Mouse (Mus musculus): ENCODE results near the gene Olfr750. TPM values are rescaled to one million over a fixed set of nuclear protein-coding genes. Genes with fewer than 3 reads are reported as not detected.

Olfr750 gene
- polyA plus RNA-seq, 2 experiments: not detected

GRCm38 (mm10) chr14:51027387-51028155 is 46.7 kb downstream of the Olfr750 start:
- Histone ChIP-seq H3K4me3 (replicated peaks; ENCODE audit: low read length) (no peak overlapping the region), H3K27ac (replicated peaks; ENCODE audit: low read depth, low read length) (no peak overlapping the region), H3K4me1 (ENCODE audit: control insufficient read depth, insufficient read depth, low read length) (no peaks in the 10 kb centered on the region), H3K36me3 (ENCODE audit: control insufficient read depth, insufficient read depth, low read length) (no peaks in the 10 kb centered on the region), H3K9me3 (ENCODE audit: control insufficient read depth, low read length) (no peaks in the 10 kb centered on the region), H3K9ac (ENCODE audit: low read depth, low read length, severe bottlenecking) (no peak overlapping the region), H3K27me3 (ENCODE audit: control insufficient read depth, insufficient read depth, low read length) (no peaks in the 10 kb centered on the region), H3K4me2 (replicated peaks; ENCODE audit: low read depth, low read length, severe bottlenecking) (no peak overlapping the region)
- TF ChIP-seq POLR2A (IDR thresholded peaks at IDR 0.05; ENCODE audit: borderline replicate concordance, extremely low read depth, insufficient read depth, insufficient read length): no peak
- 58% methylated on average over 3 of the region's 3 CpGs for WGBS
- DNase-seq (ENCODE audit: low spot score) (no peak), ATAC-seq (ENCODE audit: low FRiP score, low read depth) (no peak)

GRCm38 (mm10) chr14:51026391-51027133 is 47.7 kb downstream of the Olfr750 start:
- no peak overlapping the region for H3K27ac ChIP-seq (replicated peaks; ENCODE audit: low read depth, low read length)
- no peak overlapping the region for H3K4me2 ChIP-seq (replicated peaks; ENCODE audit: low read depth, low read length, severe bottlenecking)
- ATAC-seq (ENCODE audit: low FRiP score, low read depth) (peak; percentile 50), DNase-seq (ENCODE audit: low spot score) (peak; percentile 87)
- no peaks in the 10 kb centered on the region for H3K27me3 ChIP-seq (ENCODE audit: control insufficient read depth, insufficient read depth, low read length)
- no peak for TF ChIP-seq POLR2A (IDR thresholded peaks at IDR 0.05; ENCODE audit: borderline replicate concordance, extremely low read depth, insufficient read depth, insufficient read length)
- no peaks in the 10 kb centered on the region for H3K36me3 ChIP-seq (ENCODE audit: control insufficient read depth, insufficient read depth, low read length)
- H3K4me1 ChIP-seq (ENCODE audit: control insufficient read depth, insufficient read depth, low read length): no peaks in the 10 kb centered on the region
- H3K9me3 ChIP-seq (ENCODE audit: control insufficient read depth, low read length): no peaks in the 10 kb centered on the region
- WGBS: 28% methylated on average over 5 of the region's 5 CpGs
- no peak overlapping the region for H3K9ac ChIP-seq (ENCODE audit: low read depth, low read length, severe bottlenecking)
- H3K4me3 ChIP-seq (replicated peaks; ENCODE audit: low read length): no peak overlapping the region

- WGBS: 85% methylated on average over 1 of the region's 1 CpGs
- Histone ChIP-seq H3K36me3 (ENCODE audit: control insufficient read depth, insufficient read depth, low read length) (no peaks in the 10 kb centered on the region), H3K9me3 (ENCODE audit: control insufficient read depth, low read length) (no peaks in the 10 kb centered on the region), H3K27ac (replicated peaks; ENCODE audit: low read depth, low read length) (no peak overlapping the region), H3K9ac (ENCODE audit: low read depth, low read length, severe bottlenecking) (no peak overlapping the region), H3K4me1 (ENCODE audit: control insufficient read depth, insufficient read depth, low read length) (no peaks in the 10 kb centered on the region), H3K4me3 (replicated peaks; ENCODE audit: low read length) (no peak overlapping the region), H3K27me3 (ENCODE audit: control insufficient read depth, insufficient read depth, low read length) (no peaks in the 10 kb centered on the region), H3K4me2 (replicated peaks; ENCODE audit: low read depth, low read length, severe bottlenecking) (no peak overlapping the region)
- no peak for TF ChIP-seq POLR2A (IDR thresholded peaks at IDR 0.05; ENCODE audit: borderline replicate concordance, extremely low read depth, insufficient read depth, insufficient read length)
- no peak for DNase-seq (ENCODE audit: low spot score)
- ATAC-seq (ENCODE audit: low FRiP score, low read depth): no peak
Measured at GRCm38 (mm10) chr14:51024820-51025219, 49.4 kb downstream of the Olfr750 start.

- H3K9ac ChIP-seq (ENCODE audit: low read depth, low read length, severe bottlenecking): no peak overlapping the region
- no peaks in the 10 kb centered on the region for H3K4me1 ChIP-seq (ENCODE audit: control insufficient read depth, insufficient read depth, low read length)
- DNase-seq (ENCODE audit: low spot score): no peak
- no peak overlapping the region for H3K4me3 ChIP-seq (replicated peaks; ENCODE audit: low read length)
- H3K27ac ChIP-seq (replicated peaks; ENCODE audit: low read depth, low read length): no peak overlapping the region
- no peaks in the 10 kb centered on the region for H3K9me3 ChIP-seq (ENCODE audit: control insufficient read depth, low read length)
- WGBS: 83% methylated on average over 4 of the region's 4 CpGs
- no peaks in the 10 kb centered on the region for H3K36me3 ChIP-seq (ENCODE audit: control insufficient read depth, insufficient read depth, low read length)
- no peak for TF ChIP-seq POLR2A (IDR thresholded peaks at IDR 0.05; ENCODE audit: borderline replicate concordance, extremely low read depth, insufficient read depth, insufficient read length)
- H3K27me3 ChIP-seq (ENCODE audit: control insufficient read depth, insufficient read depth, low read length): no peaks in the 10 kb centered on the region
- H3K4me2 ChIP-seq (replicated peaks; ENCODE audit: low read depth, low read length, severe bottlenecking): no peak overlapping the region
- ATAC-seq (ENCODE audit: low FRiP score, low read depth): no peak
Measured at GRCm38 (mm10) chr14:51023457-51023856, 50.8 kb downstream of the Olfr750 start.

GRCm38 (mm10) chr14:51017256-51017655 is 57.0 kb downstream of the Olfr750 start:
- DNase-seq (ENCODE audit: low spot score) (peak; percentile 31), ATAC-seq (ENCODE audit: low FRiP score, low read depth) (no peak)
- Histone ChIP-seq H3K4me1 (ENCODE audit: control insufficient read depth, insufficient read depth, low read length) (no peaks in the 10 kb centered on the region), H3K9ac (ENCODE audit: low read depth, low read length, severe bottlenecking) (no peak overlapping the region), H3K9me3 (ENCODE audit: control insufficient read depth, low read length) (no peaks in the 10 kb centered on the region), H3K27ac (replicated peaks; ENCODE audit: low read depth, low read length) (no peak overlapping the region), H3K36me3 (ENCODE audit: control insufficient read depth, insufficient read depth, low read length) (no peaks in the 10 kb centered on the region), H3K4me2 (replicated peaks; ENCODE audit: low read depth, low read length, severe bottlenecking) (no peak overlapping the region), H3K27me3 (ENCODE audit: control insufficient read depth, insufficient read depth, low read length) (no peaks in the 10 kb centered on the region), H3K4me3 (replicated peaks; ENCODE audit: low read length) (no peak overlapping the region)
- no peak for TF ChIP-seq POLR2A (IDR thresholded peaks at IDR 0.05; ENCODE audit: borderline replicate concordance, extremely low read depth, insufficient read depth, insufficient read length)
- 64% methylated on average over 3 of the region's 3 CpGs for WGBS

Other genes starting within 250 kb of the Olfr750 start
- gene Tep1, start 203.9 kb downstream of the Olfr750 start, polyA plus RNA-seq (2012; rRNA removed): 9.5 and 13.0 TPM in 2 replicates
- 8.3 and 10.5 TPM in 2 replicates for gene Tep1, start 203.9 kb downstream of the Olfr750 start, polyA plus RNA-seq (2014; fragmentation: Nextera tagmentation; extraction: Ambion mirVana)
- gene Klhl33, start 176.9 kb downstream of the Olfr750 start, polyA plus RNA-seq (2012; rRNA removed): 0.17 and 0.28 TPM in 2 replicates
- gene Klhl33, start 176.9 kb downstream of the Olfr750 start, polyA plus RNA-seq (2014; fragmentation: Nextera tagmentation; extraction: Ambion mirVana): 0.08 and 0.11 TPM in 2 replicates
- gene Osgep, start 149.5 kb downstream of the Olfr750 start, polyA plus RNA-seq (2012; rRNA removed): 116 and 137 TPM in 2 replicates
- gene Osgep, start 149.5 kb downstream of the Olfr750 start, polyA plus RNA-seq (2014; fragmentation: Nextera tagmentation; extraction: Ambion mirVana): 163 and 164 TPM in 2 replicates
- 127 and 143 TPM in 2 replicates for gene Apex1, start 149.5 kb downstream of the Olfr750 start, polyA plus RNA-seq (2012; rRNA removed)
- gene Apex1, start 149.5 kb downstream of the Olfr750 start, polyA plus RNA-seq (2014; fragmentation: Nextera tagmentation; extraction: Ambion mirVana): 218 and 219 TPM in 2 replicates
- gene Pip4p1, start 143.6 kb downstream of the Olfr750 start, polyA plus RNA-seq (2012; rRNA removed): 82.3 and 122 TPM in 2 replicates
- gene Pip4p1, start 143.6 kb downstream of the Olfr750 start, polyA plus RNA-seq (2014; fragmentation: Nextera tagmentation; extraction: Ambion mirVana): 50.3 and 54.0 TPM in 2 replicates
- gene Pnp, start 143.4 kb downstream of the Olfr750 start, polyA plus RNA-seq (2012; rRNA removed): 37.7 and 42.1 TPM in 2 replicates
- 52.4 and 52.6 TPM in 2 replicates for gene Pnp, start 143.4 kb downstream of the Olfr750 start, polyA plus RNA-seq (2014; fragmentation: Nextera tagmentation; extraction: Ambion mirVana)
- 42.1 and 42.8 TPM in 2 replicates for gene Gm49342, start 129.9 kb downstream of the Olfr750 start, polyA plus RNA-seq (2012; rRNA removed)
- not detected in 2 replicates for gene Gm49342, start 129.9 kb downstream of the Olfr750 start, polyA plus RNA-seq (2014; fragmentation: Nextera tagmentation; extraction: Ambion mirVana)
- gene Pnp2, start 118.4 kb downstream of the Olfr750 start, polyA plus RNA-seq (2012; rRNA removed): 0.15 and 0.31 TPM in 2 replicates
- gene Pnp2, start 118.4 kb downstream of the Olfr750 start, polyA plus RNA-seq (2014; fragmentation: Nextera tagmentation; extraction: Ambion mirVana): 0.37 and 0.39 TPM in 2 replicates
- 0.13 and 0.18 TPM in 2 replicates for gene Rnase10, start 66.7 kb downstream of the Olfr750 start, polyA plus RNA-seq (2012; rRNA removed)
- not detected in 2 replicates for gene Rnase10, start 66.7 kb downstream of the Olfr750 start, polyA plus RNA-seq (2014; fragmentation: Nextera tagmentation; extraction: Ambion mirVana)
- gene Rnase9, start 32.6 kb downstream of the Olfr750 start, polyA plus RNA-seq (2012; rRNA removed): 0.05 TPM in 1 of 2 replicates, not detected in the other
- not detected in 2 replicates for gene Rnase9, start 32.6 kb downstream of the Olfr750 start, polyA plus RNA-seq (2014; fragmentation: Nextera tagmentation; extraction: Ambion mirVana)
- not detected in 2 replicates for gene Rnase11, start 24.3 kb downstream of the Olfr750 start, polyA plus RNA-seq (2012; rRNA removed)
- gene Rnase11, start 24.3 kb downstream of the Olfr750 start, polyA plus RNA-seq (2014; fragmentation: Nextera tagmentation; extraction: Ambion mirVana): not detected in 2 replicates
- gene Rnase12, start 16.8 kb downstream of the Olfr750 start, polyA plus RNA-seq (2012; rRNA removed): 0.14 and 0.17 TPM in 2 replicates
- not detected in 2 replicates for gene Rnase12, start 16.8 kb downstream of the Olfr750 start, polyA plus RNA-seq (2014; fragmentation: Nextera tagmentation; extraction: Ambion mirVana)
- 66.2 and 67.4 TPM in 2 replicates for gene Rnase4, start 16.6 kb upstream of the Olfr750 start, polyA plus RNA-seq (2012; rRNA removed)
- 51.9 and 59.4 TPM in 2 replicates for gene Rnase4, start 16.6 kb upstream of the Olfr750 start, polyA plus RNA-seq (2014; fragmentation: Nextera tagmentation; extraction: Ambion mirVana)
- gene Ang, start 16.7 kb upstream of the Olfr750 start, polyA plus RNA-seq (2012; rRNA removed): 9.7 and 13.6 TPM in 2 replicates
- 7.3 and 8.3 TPM in 2 replicates for gene Ang, start 16.7 kb upstream of the Olfr750 start, polyA plus RNA-seq (2014; fragmentation: Nextera tagmentation; extraction: Ambion mirVana)
- gene Eddm3b, start 40.0 kb upstream of the Olfr750 start, polyA plus RNA-seq (2012; rRNA removed): 0.04 TPM in 1 of 2 replicates, not detected in the other
- not detected in 2 replicates for gene Eddm3b, start 40.0 kb upstream of the Olfr750 start, polyA plus RNA-seq (2014; fragmentation: Nextera tagmentation; extraction: Ambion mirVana)
- gene Rnase6, start 49.5 kb upstream of the Olfr750 start, polyA plus RNA-seq (2012; rRNA removed): 1.1 and 1.3 TPM in 2 replicates
- 0.77 and 2.3 TPM in 2 replicates for gene Rnase6, start 49.5 kb upstream of the Olfr750 start, polyA plus RNA-seq (2014; fragmentation: Nextera tagmentation; extraction: Ambion mirVana)
- 0.47 and 0.61 TPM in 2 replicates for gene Rnase1, start 72.3 kb upstream of the Olfr750 start, polyA plus RNA-seq (2012; rRNA removed)
- 0.39 and 0.61 TPM in 2 replicates for gene Rnase1, start 72.3 kb upstream of the Olfr750 start, polyA plus RNA-seq (2014; fragmentation: Nextera tagmentation; extraction: Ambion mirVana)
- not detected in 2 replicates for gene Rnase2b, start 87.8 kb upstream of the Olfr750 start, polyA plus RNA-seq (2012; rRNA removed)
- gene Rnase2b, start 87.8 kb upstream of the Olfr750 start, polyA plus RNA-seq (2014; fragmentation: Nextera tagmentation; extraction: Ambion mirVana): not detected in 2 replicates
- gene Ang2, start 124.7 kb upstream of the Olfr750 start, polyA plus RNA-seq (2012; rRNA removed): not detected in 2 replicates
- gene Ang2, start 124.7 kb upstream of the Olfr750 start, polyA plus RNA-seq (2014; fragmentation: Nextera tagmentation; extraction: Ambion mirVana): not detected in 2 replicates
- gene Ear14, start 129.0 kb upstream of the Olfr750 start, polyA plus RNA-seq (2012; rRNA removed): not detected in 2 replicates
- not detected in 2 replicates for gene Ear14, start 129.0 kb upstream of the Olfr750 start, polyA plus RNA-seq (2014; fragmentation: Nextera tagmentation; extraction: Ambion mirVana)
- not detected in 2 replicates for gene Rnase2a, start 181.7 kb upstream of the Olfr750 start, polyA plus RNA-seq (2012; rRNA removed)
- not detected in 2 replicates for gene Rnase2a, start 181.7 kb upstream of the Olfr750 start, polyA plus RNA-seq (2014; fragmentation: Nextera tagmentation; extraction: Ambion mirVana)

Data from limb, embryonic 14.5 days (tissue).